Mouse (Mus musculus) right cerebral cortex, adult 2 months (tissue): ENCODE measurements around the gene Rps15.

ENCODE experiments used
- DNase-seq, 2 experiments: peaks; one replicate each; pipeline ENCODE4 v3.0.0; 2021 to 2022; ENCODE audit warnings: low spot score in 2 of 2

Gene Rps15

DNA sequence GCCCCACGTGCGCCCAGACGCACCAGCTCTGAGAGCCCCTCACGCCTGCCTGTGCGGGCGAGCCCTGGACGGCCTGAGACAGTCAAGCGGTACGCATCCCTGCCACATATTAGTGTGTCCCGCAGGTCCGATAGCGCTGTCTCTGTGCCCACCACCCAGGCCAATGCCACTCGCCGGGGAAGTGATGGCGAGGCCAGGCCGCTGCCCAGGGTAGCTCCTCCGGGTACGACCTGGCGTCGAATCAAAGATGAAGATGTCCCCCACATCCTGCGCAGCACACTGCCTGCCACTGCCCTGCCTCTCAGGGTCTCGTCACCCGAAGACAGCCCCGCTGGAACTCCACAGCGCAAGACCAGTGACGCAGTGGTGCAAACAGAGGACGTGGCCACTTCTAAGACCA lies 23.1 kb downstream of the Rps15 start:
- DNase-seq: peak in 1 of 2 experiments; percentile 5

DNA sequence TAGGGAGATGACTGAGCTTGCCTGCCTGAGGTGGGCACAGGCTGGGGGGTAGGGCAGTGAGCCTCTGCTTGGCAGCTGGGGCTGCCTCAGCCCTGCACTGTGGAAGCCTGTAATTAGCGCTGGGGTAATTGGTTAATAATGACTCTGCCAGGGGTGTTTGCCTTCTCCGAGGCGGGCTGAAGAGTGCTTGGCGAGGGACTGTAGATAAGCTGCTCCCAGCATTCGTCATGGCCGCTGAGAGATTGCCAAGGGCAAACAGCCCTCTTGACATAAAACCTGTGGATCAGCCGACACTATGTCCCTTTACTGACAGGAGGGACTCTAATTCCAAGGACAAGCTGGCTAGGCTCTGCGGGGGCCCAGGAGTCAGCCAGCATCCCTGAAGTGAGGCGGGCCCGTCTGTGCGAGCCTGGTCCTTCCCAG lies 24.1 kb downstream of the Rps15 start:
- DNase-seq: no peak

DNA sequence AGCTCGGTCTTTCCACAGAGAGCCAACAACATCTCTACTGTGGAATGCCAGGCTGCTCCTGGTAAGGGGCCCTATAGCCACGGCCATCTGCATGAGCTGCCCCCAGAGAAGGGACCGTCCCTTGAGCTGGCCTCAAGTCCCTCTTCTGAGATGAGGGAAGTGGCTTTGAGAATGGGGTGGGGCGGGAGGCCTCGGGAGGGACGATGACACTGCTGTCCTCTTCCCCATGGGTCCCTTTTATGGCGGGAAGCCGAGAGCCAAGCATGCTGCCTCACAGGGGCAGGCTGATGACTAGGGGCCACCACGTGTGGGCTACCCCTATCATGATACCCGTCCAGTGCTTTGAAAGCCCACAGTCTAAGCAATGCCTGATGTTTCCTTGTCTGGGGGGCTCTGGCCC lies 24.8 kb downstream of the Rps15 start:
- DNase-seq: no peak

DNA sequence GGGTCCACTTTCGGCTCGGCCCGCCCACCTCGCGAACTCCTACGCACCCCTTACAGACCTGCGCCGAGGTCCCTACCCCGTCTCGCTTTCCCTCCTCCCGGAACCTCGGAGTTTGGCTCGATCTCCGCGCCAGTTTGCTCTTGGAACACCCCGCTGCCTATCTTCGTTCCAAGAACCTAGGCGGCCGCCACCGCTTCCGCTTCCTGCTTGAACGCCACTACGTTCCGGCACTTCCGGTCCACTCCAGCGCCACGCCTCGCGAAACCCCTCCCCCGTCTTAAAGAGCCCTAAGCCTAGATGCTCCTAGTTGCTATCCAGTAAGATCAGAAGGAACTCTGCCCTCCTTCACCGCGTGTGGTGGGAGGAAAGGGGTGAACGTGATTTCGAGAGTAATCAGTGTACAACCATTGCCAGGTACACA lies 28.1 kb downstream of the Rps15 start, which contains the start of gene 2310011J03Rik:
Gene 2310011J03Rik (minus strand): TSS at position 198 of the 421 bp plus-strand sequence.
- DNase-seq: peak; percentile 94

DNA sequence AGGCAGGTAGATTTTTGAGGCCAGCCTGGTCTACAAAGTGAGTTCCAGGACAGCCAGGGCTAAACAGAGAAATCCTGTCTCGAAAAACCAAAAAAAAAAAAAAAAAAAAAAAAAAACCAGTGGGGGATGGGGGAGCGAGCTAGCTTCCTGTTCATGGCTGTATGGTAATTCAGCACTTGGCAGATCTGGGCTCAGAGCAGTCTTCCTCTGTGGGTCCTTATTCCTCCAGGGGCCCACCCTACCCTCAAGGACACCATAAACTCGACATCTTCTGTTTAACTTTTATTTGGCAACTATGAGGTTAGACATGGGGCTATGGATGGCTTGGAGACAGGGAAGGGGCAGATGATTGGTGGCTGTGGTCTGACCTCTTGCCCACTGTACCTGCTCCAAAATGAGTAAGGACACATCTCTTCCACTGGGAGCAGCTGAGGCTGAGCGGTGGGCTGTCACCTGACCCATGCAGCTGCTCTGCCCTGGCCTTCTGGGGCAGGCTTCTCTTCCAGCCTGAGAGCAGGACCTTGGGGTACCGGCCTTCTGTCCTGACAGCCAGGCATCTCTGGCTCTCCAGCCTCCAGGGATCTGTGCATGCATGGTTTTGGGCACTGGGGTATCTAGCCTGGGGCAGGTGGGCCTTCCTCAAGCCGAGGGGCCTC lies 28.9 kb downstream of the Rps15 start:
- no peak for DNase-seq

DNA sequence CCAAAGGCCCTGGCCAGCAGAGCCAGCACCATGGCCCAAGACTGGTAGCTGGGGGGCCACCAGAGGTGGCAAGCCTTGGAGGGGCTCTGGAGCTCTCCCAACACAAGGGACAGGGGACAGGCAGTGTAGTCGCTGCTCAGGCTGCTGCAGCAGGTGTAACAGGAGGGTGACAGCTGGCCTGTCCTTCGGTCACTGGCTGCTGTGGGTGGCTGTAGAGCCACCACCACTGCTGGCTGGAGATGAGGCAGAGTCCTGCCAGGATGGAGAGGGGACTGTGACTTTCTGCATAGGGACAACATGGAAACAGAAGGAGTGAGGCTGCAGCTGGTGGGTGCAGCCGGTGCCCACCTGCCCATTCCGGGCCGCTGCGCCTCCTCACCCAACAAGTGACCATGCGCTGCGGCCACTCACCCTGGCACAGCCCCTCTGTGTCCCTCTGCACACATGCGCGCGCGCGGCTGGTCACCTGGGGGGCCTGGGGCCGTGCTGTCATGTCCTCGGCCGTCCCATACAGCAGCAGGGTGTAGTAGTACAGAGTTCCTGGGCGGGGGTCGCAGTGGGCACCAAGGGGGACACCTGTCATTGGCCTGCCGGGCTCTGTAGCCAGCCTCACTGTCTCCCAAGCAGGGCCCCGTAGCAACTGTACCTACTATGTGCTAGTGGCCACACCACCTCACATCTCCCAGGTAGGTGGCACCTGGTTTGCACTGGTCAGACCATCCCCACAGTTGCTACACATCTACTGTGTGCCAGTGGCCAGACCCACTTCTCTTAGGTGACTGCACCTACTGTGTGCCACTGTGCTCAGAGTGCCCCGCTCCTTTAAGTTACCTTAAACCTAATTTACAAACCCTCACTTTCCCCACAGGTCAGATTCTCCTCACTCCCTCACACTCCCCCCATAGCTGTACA lies 29.7 kb downstream of the Rps15 start:
- DNase-seq: no peak

DNA sequence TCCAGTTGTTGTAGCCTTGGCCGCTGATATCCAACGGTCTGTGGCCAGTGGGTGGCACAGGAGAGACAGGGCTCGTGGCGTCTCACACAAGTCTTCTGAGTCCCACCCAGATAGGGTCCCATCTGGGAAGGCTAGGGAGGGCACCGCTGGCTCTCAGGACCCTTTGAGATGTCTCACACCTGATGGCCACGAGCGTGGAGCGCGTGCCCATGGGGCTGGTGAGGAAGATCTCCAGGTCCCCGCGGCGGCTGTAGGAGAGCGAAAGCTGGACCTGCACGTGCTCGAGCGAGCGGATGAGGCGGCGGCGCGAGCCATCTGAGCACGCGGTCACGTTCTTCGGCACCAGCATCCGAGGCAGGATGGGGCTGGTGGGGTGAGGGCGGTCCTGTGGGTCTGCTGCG lies 30.6 kb downstream of the Rps15 start:
- no peak for DNase-seq

DNA sequence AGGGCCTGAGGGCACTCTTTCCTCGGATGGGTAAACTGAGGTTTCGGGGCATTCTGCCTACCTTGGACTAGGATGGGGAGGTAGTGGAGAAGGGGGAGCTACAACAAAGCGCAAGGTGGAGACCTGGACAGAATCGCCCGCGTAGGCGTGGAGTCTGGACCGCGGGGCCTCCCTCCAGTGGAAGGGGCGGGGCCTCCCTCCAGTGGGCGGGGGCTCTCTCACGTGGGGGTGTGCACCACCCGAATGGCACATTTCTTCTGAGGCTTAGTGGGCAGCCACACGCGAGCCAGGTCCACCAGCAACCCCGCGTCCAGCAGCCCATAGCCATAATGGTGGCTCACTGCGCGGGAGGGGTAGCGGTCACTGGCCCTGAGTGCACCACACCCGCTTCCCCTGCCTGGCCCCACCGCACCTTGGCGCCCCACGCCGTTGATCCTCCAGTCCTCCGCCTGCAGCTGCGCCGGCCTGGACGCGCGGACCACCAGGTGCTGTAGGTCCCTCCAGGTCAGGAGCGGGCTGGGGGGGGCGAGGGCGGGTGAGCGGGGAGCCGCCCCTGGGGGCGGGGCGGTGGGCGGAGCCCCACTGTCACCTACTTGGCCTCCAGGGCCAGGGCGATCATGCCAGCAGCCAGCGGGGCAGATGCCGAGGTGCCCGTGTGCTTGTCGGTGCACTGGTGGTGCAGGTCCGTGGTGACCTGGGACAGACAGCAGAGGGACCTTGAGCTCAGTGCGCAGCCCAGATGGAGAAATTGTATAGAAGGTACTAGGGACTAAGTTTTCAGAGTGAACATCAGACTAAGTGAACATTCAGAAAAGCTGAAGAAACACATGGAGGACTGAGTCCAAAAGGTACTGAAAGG lies 31.2 kb downstream of the Rps15 start:
- DNase-seq: no peak

DNA sequence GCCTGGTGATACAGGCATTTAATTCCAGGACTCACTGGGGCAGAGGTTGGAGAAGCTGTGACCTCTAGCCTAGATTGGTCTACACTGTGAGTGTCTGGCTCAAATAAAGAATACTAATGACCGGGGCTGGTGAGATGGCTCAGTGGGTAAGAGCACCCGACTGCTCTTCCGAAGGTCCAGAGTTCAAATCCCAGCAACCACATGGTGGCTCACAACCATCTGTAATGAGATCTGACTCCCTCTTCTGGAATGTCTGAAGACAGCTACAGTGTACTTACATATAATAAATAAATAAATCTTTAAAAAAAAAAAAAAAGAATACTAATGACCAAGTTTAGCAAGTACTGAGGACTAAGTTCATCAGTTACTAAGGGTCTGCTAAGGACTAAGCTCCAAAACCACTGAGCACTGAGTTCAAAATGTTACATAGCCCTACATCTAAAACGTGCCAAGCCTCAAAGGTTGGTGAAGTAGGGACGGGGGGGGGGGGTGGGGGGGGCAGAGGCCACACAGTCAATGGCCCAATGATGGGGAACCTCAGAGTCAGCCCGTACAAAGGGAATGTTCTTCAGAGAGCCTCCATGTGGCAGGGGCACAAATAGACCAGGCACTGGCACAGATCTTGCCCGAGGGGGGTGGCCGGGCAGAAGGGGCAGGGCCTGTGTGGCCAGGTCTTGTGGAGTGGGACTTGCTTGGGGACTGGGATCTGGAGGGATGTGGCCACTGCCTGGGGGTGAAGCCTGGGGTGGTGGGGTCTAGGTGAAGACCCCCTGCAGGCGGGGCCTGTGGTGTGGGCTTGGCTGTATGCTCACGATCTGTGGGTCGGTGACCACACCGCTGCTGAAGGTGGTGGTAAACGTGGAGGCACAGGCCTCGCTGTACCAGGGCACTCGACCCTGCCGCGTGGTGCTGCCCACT lies 32.1 kb downstream of the Rps15 start:
- DNase-seq: no peak

DNA sequence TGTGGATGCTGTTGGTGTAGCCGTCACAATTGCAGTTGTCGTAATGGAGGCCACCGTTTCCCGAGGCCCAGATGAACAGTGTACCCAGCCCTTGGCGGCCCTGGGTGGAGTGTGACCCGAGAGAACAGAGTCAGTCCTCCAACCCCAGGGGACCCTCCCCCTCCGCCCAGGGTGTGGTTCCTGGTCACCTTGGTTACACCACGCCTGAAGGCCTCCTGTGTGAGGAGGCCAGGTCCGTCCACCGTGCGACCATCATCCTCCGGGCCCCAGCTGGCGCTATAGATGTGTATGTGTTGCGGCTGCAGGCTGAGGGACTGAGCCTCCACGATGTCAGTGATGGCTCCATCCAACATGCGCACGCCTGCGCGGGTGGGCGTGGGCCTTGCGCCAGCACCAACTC lies 32.8 kb downstream of the Rps15 start:
- no peak for DNase-seq

DNA sequence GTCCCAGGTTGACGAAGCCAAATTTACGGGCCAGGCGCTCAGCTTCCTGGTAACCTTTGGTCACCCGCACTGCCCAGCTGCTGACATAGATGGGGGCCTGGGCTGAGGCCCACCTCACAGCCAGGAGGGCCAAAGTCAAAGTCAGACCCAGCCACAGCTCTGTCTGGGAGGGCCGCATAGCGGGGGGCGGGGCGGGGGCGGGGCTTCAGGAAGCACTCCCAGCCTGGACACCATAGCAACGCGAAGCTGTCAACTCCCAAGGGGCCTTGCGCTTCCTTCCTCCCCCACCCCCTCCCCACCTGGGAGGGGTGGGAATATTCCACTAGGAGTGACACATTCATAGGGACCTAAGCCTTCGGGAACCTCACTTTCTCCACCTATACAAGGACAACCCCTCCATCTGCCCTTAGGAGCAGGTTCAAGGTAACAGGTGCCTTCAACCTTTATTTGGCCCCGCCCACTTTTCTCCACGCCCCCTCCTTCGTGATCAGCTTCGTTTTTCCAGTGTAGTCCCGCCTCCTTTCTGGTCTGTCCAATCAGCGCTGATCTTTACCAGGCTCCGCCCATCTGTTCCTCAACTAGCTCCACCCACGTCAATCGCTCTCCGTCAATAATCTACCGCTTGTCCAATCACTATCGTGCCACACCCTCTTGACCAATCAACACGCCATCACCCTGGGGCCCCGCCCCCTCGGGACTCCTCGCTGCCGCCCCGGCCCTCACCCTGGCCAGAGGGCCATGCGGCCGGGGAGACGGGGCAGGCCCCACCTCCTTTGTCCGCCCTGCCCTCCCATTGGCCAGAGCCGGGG lies 37.2 kb downstream of the Rps15 start, which contains the start of the genes Pcsk4 and Reep6:
Gene Pcsk4 (minus strand): TSS at position 226 of the 809 bp plus-strand sequence.
Gene Reep6 (plus strand): TSS at position 681 of the 809 bp plus-strand sequence.
- DNase-seq: peak; percentile 93 to 94

DNA sequence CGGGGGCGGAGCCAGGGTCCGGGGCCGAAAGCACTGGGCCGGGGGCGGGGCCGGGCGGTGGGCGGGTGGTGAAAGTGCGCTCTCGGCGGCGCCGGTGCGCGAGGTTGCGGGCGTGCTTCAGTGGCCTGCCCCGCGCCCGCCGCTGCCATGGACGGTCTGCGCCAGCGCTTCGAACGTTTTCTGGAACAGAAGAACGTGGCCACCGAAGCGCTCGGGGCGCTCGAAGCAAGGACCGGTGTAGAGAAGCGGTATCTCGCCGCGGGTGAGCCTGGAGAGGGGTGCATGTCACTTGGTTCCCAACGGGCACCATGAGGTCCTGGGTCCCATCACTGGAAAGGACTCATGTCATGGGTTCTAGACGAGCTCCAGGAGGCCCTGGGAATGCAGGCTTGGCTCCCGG lies 37.8 kb downstream of the Rps15 start:
- DNase-seq: no peak

DNA sequence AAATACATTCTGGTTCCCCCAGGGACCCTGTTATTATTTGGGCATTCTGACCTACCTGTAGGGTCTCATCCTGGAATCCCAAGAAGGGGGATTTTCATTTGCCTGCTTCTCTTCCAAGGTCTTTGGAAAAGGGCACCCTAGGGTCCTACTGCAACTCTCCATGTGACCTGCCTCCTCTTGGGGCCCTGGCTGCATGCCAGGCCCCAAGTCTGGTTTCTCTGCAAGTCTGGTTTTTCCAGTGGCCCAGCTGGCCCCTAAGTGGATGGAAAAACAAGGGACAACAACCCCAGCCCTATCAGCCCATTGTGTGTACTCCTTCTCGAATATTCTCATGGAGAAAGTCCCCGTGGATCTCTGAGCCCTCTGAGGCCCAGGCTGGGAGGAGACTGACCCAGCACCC lies 38.6 kb downstream of the Rps15 start:
- no peak for DNase-seq

DNA sequence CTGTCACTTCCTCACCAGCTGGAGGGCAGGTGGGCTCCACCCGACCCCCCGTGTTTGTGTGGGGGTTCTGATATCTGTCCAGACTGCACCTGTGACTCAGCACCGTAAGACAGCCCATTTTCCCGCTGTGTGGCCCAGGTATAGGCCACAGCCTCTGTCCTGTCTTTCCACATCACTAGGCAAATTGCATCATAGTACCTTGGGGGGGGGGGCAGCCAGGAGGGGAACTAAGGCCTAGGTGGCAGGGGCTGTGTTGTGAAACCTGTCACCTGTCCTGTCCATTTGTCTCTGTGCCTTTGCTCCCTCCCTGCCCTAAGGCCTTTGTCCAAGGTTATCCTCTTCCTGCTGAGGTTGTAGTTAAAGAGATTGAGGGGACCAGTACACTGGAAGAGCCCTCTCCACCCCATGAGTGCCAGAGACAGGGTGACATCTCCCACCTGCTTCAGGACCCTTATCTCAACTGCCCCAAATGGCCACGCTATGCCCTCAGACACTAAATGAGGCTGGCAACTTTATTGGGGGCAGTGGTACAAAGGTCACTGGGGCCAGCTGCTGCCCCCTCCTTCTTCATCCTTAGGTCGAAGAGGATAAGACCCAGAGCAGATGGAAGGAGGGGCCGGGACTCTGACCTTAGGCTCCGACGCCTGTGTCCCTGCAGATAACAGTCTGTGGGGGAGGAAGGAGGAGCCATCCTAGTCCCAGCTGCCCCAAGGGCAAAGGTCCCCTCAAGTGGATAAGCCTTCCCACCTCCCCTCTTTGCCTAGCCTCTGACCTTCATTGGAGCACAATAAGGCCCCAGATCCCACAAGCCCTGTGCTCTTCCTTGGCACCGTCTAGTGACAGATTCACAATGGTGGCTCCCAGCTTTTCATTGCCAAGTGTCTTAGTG lies 39.6 kb downstream of the Rps15 start:
- DNase-seq: no peak

DNA sequence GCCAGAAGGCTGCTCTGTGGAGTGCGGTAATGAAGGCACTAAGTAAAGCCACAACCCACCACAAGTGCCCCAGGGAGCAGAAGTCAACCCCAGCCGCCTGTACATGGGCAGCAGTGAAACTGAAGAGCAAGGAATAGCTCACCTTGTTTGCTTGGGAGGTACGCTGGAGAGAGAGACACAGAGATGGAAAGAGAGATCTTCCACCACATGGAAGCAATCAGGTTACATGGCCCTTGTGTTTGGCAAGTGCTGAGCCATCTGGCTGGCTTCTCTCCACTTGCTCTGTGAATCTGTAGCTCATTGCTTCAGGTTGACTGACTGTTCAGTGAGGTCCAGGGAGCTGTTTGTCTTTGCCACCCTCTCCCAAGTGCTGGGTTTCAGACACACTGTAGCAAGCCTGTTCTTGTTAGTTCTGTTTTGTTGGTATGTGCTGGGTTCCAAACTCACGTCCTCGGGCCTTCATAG lies 40.3 kb downstream of the Rps15 start:
- DNase-seq: no peak

DNA sequence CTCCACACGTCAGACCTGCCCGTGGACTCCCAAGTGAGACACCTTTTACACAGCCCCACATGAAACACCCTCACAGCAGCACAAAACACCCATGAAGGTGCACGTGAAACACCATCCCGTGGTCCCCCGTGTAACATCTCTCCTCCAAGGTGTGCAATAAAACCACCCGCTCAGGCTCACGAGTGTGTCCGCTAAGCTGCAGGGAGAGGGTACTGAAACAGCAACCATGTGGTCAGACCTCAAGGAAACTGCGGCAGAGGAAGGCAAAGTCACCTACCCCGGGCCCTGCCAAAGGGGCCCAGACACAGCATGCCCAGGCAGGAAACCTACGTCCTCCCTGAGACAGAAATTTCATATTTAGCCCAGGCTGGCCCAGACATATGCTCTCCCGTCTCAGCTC lies 44.0 kb downstream of the Rps15 start:
- no peak for DNase-seq

DNA sequence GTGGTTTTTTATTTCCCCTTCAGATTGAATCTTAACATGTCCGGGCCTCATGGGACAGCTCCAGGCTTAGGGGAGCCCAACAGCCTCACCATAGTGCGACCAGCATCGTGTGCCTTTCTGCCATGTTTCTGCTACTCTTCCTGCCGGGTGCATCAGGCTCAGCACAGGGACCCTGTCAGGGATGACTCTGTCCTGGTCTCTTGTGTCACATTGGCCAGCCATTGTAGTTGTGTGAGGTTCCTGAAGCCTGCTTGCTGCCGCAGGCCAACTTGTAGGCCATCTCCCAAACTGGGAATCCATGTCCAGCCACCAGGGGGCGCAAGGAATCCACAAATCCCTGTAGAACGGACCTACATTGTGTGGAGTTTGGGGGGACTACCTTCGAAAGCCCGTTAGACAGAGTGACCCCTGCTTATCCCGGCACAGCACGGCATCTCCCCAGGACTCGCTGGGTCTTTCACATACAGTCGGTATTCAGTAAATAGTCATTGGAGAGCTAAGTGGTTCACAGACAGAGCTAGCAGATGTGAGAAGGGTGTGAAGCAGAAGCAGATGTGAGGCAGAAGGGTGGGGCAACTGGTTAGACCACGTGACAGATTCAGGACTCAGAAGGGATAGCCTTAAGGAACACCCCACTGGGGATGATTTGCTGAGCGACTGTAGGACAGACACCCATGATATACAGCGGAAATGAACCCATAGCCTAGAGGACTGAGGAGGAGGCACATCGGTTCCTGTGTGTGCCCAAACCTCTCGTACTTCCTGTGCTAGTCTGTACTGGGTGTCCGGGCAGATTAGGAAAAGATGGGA lies 47.9 kb downstream of the Rps15 start:
- DNase-seq: peak; percentile 90 to 91

DNA sequence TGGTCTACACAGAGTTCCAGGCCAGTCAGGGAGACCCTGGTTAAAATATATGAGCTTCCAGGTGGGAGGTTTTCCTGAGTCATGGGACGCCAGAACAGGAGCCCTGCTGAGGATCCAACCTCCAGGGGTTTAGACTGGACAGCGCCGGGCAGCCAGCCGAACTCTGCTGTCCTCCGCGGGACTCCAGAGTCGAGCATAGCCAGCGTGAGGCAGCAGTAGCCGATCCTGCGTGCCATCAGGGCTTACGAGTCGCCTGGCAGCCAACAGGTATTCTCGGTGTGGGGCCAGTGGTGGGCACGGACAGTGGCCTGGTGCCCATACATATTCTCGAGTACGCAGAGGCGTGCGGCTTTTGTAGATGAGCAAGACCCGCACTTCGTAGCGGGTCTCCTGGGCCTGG lies 48.8 kb downstream of the Rps15 start:
- no peak for DNase-seq
